Mouse (Mus musculus): ENCODE results near the gene Pcsk5.

Gene Pcsk5

DNA sequence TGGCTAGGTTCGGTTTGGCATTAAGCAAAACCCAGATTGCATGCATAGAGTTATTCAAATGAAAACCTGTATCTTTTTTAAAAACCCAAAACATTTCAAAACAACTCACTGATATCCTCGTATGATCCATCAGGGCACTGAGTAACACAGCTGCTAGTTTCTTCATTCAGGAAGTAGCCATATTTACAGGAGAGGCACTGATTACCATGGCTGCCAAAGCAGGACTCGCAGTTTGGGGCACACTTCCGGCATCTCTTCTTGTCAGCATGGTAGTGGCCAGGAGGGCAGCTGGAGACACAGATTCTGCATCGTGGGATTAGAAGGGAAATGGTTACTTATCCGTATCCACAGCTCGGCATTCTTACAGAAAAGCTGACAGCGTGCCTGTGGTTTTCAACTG is 265.1 kb downstream of the Pcsk5 start:
- DNase-seq (ENCODE audit: low spot score in 2 of 2): no peak

DNA sequence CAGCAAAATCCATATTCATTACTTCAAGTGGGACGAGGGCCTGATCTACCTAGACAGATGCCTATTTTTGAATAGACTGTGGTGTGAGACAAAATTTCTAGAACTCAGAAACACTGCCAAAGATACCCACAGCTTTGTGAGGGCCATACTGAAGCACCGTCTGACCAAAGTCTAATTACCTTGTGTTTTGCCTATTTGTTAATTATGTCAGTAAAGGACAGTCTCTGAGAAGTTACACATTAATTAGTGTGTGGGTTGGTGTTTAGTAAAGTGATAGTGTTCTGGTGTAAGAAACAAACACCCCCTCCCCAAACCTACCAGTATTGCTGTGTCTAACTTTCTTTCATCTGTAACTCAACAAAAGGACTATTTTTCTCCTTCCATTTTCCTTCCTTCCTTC is 266.5 kb downstream of the Pcsk5 start:
- no peak for DNase-seq (ENCODE audit: low spot score in 2 of 2)

DNA sequence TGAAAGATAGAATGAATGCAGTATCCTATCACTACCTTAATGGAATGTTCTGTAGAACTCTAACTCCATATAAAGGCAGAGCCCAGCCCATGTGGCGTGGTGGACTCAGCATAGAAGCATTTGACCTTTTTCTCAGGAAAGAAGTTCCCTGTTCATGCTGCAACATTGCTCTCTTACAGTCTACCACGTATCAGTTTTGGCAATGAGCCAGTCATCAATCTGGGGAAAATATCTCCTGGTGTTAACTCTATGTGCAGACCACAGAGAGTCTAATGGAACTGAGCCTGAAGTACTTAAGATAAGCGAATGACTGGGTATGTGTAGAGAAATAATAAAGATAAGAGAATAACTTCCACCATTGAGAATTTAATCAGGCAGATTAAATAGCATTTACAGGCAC is 270.2 kb downstream of the Pcsk5 start:
- no peak for DNase-seq (ENCODE audit: low spot score in 2 of 2)

DNA sequence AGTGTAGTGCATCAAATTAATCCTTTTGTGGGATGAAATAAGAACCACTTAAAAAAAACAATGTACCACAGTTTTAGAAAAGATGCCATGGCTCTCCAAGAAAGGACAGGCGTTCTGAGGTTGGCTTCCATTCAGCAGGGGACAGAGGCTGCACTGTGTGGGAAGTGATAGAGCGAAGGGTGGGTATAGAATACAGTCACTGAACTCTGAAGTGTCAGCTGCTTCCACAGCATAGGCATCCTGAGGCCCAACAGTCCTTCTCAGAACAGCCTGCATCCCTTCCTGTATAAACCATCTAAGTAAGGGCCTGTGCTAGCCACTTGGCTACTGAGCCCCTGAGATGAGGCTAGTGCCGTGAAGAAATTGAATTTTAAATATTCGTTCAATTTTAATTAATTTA is 271.3 kb downstream of the Pcsk5 start:
- no peak for DNase-seq (ENCODE audit: low spot score in 2 of 2)

DNA sequence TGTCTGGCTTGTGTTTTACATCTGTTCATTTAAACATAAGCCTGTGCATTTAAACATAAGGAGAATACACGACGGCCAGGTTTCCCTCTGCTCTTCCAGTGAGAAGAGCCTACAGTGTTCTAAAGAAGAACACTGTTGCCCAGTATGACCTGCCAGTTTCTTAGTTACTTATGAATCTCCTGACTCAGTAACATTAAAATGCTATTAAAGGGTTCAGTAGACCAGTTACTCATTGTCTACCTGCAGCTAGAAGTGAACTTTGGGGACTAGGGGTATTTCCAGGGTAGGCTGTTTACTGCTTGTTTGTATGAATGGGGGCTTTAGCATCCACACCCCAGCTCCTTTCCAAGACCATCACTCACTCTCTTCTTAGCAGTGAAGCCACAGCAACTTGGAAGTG is 278.7 kb downstream of the Pcsk5 start:
- no peak for DNase-seq (ENCODE audit: low spot score in 2 of 2)

DNA sequence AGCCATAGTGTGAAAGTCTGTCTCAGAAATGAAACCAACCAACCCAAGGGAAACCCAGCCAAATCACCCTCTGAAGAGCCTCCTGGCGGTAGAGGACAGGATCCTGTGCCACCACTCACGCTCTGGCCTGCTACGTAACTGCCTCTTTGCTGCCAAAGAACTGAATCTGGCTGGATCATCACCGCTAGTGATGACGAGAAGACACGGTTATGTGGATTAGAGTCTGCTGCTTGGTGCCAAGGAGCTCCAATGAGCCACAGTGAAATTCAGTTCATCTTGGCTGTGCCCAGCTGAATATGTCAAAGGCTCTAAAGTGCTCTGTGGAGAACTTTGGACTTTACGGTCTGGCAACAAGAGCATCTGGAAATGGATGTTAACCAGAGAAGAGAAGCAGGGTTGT is 282.3 kb downstream of the Pcsk5 start:
- no peak for DNase-seq (ENCODE audit: low spot score in 2 of 2)

DNA sequence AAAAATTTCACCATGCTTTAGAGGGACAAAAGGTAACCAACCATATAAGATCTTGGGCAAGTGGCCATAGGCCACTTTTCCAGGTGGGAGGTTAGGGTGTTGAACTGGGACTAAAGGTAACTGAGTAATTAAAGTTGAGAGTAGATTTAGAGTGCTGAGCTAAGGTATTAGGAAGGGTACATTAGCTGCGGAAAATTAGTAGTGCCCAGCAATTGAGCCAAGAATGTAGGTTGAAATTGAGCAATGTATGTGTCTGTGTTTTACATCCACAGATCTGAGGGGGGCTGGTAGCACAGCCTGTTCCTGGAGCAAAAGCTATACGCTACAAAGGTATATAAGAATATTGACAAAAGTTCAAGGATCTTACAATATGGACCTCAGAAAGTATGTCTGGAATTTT is 282.9 kb downstream of the Pcsk5 start:
- no peak for DNase-seq (ENCODE audit: low spot score in 2 of 2)

DNA sequence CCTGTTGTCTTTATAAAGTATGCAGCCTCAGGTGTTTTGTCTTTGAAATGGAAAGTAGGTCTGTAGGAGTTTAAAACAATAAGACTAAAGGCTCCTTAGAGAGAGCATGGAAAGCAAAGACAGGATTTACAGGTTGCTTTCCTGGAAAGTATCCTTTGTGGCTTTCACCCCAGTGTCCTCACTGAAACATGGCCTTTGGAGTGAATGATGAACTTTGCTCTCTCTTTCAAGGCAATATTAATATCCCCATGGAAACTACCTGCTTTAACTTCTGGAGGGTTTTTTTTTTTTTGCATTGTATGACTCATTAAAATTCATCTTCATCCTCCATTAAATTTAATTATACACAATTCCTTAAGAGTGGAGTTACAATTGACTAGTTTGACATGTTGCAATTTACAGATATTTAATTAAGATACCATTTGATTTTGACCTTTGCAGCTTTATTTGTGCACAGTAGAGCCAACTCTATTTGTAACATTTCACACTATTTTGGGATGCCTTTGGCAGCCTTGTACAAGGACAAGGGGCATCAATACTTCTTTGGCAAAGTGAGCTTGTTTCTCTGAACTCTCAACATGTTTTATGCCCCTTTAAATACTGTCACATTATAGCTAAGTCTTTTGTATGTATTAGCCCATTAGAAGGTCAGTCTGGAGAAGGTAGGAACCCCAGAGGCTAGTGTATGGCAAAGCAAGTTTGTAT is 283.9 kb downstream of the Pcsk5 start:
- DNase-seq (ENCODE audit: low spot score in 2 of 2): no peak

DNA sequence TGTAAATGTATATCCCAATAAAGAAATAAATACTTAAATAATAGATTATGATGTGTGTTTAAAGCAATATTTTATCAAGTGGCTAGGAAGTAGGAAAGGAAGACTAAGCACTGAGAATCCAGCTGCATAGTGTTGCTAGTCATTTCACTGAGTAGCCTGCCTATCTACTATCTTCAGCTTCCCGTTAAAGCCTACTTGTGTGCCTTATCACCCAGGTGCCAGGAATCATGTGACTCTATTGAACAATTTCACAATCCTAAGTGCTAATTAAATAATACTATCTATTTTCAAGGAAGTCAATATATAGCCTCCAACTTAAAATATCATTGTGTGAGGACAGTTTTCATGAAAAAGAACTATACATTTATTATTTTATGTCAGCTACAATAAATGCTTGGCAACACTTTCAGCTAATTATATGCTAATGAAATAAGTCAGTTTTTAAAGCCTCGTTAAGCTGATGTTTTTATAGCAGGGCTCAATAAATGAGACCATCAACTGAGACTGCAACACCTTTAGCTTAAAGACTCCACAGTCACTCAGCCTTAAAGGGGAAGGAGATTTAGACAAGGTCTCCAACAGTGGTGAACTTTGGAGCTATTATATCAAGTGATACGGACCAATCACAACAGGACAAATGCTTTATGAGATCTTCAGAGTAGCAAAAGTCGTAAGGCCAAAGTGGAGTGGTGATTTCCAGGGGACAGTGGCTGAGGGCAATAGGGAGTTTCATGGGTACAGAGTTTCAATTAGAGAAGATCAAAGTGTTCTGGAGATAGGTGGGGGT is 308.5 kb downstream of the Pcsk5 start:
- no peak for DNase-seq (ENCODE audit: low spot score in 2 of 2)

DNA sequence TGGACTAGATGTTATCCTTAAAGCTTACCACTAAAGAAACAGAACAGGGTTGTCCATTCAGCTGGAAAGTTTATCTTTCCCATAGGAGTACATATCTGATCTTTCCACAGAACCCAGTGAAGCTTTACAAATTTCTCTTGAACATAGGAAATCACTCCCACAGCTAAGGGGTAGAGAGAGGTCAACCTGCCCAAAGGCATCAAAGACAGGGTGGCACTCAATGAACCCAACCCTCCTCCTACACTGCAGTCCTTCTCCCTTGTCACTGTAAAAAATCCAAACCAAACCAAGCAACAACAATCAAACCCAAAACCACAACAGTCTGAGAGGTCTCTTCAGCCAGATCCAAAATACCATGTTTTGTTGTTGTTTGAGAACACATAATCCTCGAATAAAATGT is 311.9 kb downstream of the Pcsk5 start:
- no peak for DNase-seq (ENCODE audit: low spot score in 2 of 2)

DNA sequence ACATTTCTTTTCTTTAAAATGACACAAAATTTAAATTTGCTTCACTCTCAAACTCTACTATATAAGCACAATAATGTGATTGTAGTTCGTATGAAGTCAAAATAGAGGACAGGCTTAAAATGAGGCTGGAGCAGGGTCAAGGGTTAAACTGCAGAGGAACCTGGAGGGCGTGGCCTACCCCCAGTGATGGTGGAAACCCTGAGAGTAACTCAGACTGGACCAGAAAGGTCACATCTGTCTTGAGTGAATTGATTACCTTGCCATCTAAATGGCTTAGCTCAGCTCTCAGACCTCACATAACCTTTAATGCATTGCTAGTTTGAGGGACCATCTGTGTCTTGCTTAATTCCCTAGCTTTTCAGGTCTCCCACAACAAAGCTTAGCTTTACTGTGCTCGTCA is 323.0 kb downstream of the Pcsk5 start:
- no peak for DNase-seq (ENCODE audit: low spot score in 2 of 2)

DNA sequence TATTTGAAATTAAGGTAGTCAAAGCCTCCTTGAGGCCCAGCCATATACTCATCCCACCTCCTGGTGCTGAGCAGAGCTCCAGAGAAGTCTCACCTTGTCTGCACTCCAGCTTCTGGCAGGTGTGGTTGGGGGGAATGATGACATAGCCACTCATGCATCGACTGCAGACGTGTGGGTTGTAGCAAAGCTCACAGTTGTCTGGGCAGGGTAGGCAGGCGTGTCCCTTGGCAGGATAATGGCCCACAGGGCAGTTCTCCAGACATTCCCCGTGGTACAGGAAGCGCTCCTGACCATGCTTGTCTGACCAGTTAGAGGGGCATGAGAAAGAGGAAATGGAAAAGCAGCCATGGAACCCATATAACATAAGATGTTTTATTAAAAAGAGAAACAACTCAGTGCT is 326.1 kb downstream of the Pcsk5 start:
- DNase-seq (ENCODE audit: low spot score in 2 of 2): no peak

DNA sequence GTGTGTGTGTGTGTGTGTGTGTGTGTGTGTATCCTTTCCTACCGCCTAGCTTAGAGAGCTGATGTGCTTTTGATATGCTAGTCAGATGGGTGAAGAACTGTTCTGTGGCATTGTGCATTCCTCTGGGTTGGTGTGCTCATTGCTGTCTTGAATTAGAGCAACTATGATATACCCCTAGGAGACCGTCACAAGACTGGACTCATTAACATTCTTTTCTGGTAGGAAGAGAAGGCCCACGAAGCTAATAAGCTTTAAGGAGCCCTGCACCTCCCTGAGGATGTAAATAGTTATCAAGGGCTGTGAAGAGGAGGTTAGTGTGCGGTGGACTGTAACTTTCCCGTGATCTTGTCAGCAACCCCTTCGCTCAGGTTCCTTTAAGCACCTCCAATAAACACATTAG is 333.2 kb downstream of the Pcsk5 start:
- DNase-seq (ENCODE audit: low spot score in 2 of 2): no peak

DNA sequence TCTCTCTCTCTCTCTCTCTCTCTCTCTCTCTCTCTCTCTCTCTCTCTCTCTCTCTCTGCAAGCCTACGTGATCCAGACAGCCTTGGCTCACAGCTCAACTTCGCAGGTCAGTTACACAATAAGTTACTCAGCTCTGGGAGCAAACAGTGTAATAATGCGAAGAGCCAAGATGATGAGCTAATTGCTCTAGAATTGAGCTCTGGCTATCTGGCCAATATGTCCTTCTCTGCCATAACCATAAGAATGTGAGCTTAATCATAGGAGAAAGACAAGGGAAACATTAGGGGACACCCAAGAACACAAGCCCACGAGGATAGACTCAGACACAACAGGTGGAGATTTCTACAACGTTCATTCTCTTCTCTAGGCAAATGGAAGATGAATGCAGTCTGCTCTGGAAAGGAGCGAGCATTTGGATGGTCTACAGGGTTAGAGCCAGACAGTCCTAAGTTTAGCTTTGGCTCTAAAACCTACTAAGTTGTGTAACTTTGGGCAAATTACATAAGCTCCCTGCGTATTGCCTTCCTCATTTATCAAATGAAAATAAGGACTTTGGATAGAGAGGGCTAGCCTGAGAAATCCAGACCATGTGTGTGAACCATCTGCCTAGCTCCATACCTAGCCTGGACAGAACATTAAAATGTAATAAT is 338.7 kb downstream of the Pcsk5 start:
- no peak for DNase-seq (ENCODE audit: low spot score in 2 of 2)

DNA sequence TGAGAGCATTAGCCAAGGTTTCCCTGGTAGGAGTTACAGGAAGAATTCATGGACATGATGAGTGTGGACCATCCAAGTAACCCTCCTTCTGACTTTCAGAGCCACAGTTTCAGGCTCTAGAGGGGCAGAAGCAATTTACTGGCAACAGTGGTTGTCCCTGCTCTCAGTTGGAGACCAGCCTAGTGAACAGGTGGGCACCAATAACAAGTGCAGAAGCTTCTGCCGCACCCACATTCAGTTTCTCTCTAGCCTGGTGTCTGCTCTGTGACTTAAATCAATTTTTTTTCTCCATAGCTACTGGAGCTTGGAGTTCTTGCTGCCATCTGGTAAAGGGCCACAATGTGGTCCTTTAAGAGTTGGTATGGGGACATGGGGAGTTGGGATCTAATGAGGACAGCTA is 341.3 kb downstream of the Pcsk5 start:
- DNase-seq (ENCODE audit: low spot score in 2 of 2): no peak

DNA sequence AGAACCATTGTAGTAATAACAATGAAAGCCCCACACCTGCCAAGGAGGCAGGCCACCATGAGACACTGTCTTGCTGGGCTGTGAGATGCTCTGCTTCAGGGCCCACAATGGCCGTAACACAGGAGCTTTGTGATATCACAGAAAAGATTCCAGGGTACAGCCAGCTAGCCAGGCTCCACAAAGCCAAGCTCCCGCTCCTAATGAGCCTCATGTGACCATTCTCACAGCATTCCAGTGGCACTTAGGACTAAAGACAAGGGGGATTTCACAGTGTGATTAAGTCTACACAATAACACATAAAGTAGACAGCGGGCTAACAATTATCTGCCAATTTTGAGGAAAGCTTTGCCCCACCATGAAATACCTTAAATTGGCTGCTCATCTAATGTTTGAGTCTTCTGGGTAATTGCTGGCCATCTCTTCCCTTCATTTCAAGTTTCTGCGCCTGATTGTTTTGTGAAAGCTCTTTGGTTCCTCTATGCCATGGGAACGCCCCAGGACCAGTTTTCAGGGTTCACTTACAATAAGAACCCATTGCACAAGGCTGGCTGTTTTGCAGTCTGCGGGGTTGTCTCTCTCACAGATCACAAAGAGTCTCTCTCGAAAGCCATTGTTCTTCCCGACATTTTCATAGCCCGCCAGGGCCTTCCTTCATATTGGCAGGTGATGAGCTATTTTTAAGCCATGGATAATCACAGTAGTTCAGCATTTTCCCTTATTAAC is 345.4 kb downstream of the Pcsk5 start:
- DNase-seq (ENCODE audit: low spot score in 2 of 2): no peak

DNA sequence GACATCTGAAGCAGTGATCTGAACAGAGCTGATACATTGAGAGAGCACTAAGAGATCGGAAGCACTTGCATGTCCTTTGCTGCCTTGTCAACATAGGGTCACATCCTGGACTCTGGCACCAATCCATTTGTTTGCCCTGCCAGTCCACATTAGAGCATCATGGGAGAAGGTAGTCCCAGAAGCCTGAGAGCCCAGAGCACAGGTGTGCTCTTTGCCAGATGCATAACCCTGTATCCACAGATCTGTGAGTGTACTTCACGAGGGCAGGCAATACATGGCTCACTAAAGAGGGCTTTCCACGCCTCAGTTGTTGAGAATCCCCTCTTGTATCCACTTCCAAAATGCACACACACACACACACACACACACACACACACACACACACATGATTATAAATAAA is 346.1 kb downstream of the Pcsk5 start:
- no peak for DNase-seq (ENCODE audit: low spot score in 2 of 2)

DNA sequence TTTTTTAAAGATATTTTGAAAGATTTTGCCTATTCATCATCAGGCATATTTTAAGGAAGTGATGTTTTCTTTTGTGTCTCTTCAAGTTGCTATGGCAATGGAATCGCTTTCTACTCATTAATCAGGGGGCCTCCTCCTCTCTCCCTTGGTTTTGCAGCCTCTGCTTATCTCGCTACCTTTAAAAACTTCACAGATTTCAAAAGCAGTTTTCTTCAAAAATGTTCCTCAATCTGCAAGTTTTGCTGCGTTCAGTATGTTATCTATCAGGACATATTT is 347.6 kb downstream of the Pcsk5 start:
- DNase-seq (ENCODE audit: low spot score in 2 of 2): no peak

DNA sequence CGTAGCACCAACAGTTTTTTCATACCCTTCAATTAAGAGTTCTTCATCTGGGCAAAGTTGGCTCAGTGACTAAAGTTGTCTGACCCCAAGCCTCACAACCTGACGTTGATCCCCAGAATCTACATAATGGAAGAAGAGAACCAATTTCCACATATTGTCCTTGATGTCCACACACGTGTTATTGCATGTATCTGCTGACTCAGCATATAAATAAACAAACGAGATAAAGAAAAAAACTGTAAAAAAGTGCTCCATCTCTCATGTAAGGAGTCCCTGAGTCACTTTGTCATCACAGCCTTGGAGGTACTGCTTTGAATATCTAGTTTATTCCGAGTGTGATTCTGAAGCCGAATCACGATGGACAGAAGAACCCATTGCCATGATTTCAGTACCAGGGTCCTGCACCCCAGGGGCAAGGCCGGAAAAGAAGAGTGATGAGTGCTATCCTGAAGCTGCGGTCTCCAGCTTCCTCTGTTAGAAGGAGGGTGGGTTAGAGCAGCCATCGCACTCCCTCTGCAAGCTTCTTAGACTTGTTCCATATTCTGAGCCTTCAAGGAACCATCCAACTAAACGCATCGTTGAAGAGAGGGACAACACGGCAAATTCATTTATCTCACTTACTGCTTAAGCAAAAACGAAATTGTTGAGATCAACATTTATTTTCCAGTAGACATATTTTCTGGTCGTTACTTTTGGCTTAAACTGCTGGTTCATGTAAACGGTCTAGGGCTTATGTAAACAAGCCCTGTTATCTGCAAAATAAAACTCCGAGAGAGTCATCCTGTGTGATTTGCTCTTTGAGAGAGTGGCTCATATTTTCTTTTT is 348.2 kb downstream of the Pcsk5 start:
- DNase-seq (ENCODE audit: low spot score in 2 of 2): no peak

DNA sequence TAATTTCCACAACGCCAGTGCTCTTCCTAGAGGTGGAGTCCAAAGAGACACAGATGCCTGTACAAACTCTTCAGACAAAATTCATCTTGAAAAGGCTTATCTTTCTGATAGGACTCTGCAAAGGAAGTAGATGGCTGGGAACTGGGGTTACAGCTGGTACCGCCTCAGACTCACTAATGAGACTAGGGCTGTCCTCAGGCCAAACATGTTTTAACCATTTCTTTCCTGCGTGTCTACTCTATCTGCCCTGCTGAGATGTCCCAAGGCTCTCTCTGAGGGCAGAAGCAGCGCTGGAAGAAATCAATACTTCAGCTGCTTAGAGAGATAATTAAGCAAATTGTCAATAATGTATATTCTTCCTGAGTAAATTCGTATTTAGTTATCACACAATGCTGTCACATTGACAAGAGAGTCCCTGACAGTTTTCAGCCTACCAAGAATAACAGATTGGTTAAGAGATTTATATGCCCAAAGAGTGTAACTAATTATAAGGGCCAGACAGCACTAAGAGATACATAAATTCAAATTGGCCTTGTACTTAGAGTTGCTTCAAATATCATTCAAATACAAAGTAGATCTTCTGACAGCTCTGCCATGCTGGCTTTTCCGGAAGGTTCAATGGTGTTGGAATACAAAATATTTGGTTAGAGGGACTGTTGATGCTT is 355.2 kb downstream of the Pcsk5 start:
- no peak for DNase-seq (ENCODE audit: low spot score in 2 of 2)

DNA sequence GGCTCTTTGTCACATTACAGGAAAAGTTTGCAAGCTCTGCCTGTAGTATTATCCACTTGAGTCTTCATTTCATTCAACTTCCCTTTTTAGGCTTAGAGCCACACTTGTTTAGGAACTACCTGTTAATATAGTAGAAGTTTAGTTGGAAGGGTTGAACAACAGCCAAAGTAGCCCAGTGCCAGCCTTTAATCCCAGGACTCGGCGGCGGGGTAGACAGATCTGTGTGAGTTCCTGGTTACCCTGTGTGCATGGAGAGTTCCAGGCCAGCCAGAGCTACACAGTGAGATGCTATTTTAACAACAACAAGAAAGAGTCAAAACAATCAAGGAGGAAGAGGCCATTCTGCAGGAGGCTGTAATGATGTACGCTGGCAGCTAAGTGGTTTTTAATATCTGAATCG is 358.0 kb downstream of the Pcsk5 start:
- no peak for DNase-seq (ENCODE audit: low spot score in 2 of 2)
